Mouse (Mus musculus) heart, adult 2 months (tissue): Measurements from ENCODE around the gene Mcfd2.

Source experiments
- CTCF ChIP-seq: fragments of 200-600 bp; IDR thresholded peaks from 2 replicates; pipeline ENCODE4 v1.8.1; 2022; ENCODE audit warnings: antibody characterized with exemption, mild to moderate bottlenecking, moderate library complexity
- POLR2A ChIP-seq: fragments of 200-500 bp; IDR thresholded peaks from 2 replicates; pipeline ENCODE4 v1.6.1; 2011; ENCODE audit warnings: mild to moderate bottlenecking, low read depth, low read length, control low read depth; ENCODE audit not compliant: insufficient read depth

DNA sequence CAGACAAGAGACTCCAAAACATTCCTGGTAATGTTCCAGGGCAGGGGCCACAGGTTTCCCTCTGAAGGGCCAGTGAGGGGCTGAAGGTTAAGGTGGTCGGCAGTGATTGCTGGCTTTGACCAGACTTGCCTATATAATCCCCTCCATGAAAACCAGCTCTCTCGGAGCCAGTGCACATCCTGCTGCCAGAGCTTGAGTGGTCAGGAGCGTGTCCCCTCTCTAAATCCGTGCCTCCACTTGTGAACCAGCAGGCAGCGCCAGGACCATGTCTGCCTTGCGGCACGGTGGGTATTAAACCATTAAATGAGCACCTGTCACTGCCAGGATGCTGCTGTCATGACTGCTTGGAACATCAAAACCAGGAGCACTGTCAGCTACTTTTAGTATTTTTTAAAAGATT is 44.8 kb upstream of the Mcfd2 start:
- TF ChIP-seq POLR2A, result no peak
- no peak for TF ChIP-seq CTCF
